Mouse (Mus musculus): ENCODE measurements at regions not wholly inside any gene's neighbourhood (a gene's known extent, or its start where the extent isn't known, plus 50 kb on each side); places are given as distances from the start of the nearest gene placed in this dataset.
A peak's percentile ranks its signal among the peaks of the same experiment; 100 is the strongest.

- 22% methylated on average over 2 of the region's 2 CpGs for WGBS
- Histone ChIP-seq H3K27me3 (no peaks in the 10 kb centered on the region), H3K9ac (no peak overlapping the region), H3K27ac (replicated peaks) (no peak overlapping the region; the same call in 1 of the 2 replicates), H3K9me3 (replicated peaks) (no peaks in the 10 kb centered on the region), H3K4me2 (replicated peaks) (no peak overlapping the region), H3K36me3 (no peaks in the 10 kb centered on the region), H3K4me3 (replicated peaks) (no peak overlapping the region), H3K4me1 (peaks cover 4% of the 10 kb centered on the region; the same call in 1 of the 2 replicates)
- no peak for ATAC-seq (ENCODE audit: insufficient number of reproducible peaks, low FRiP score, low TSS enrichment, low read depth)
Observed at GRCm38 (mm10) chr16:77268926-77269325, 255.4 kb downstream of the Usp25 start.

- Histone ChIP-seq H3K4me1 (peaks cover 4% of the 10 kb centered on the region; the same call in 1 of the 2 replicates), H3K27ac (replicated peaks) (no peak overlapping the region), H3K4me3 (replicated peaks) (no peak overlapping the region), H3K4me2 (replicated peaks) (no peak overlapping the region), H3K36me3 (no peaks in the 10 kb centered on the region), H3K9ac (no peak overlapping the region), H3K27me3 (no peaks in the 10 kb centered on the region), H3K9me3 (replicated peaks) (no peaks in the 10 kb centered on the region)
- no peak for ATAC-seq (ENCODE audit: insufficient number of reproducible peaks, low FRiP score, low TSS enrichment, low read depth)
Observed at GRCm38 (mm10) chr16:77267679-77268078, 254.2 kb downstream of the Usp25 start.

DNA sequence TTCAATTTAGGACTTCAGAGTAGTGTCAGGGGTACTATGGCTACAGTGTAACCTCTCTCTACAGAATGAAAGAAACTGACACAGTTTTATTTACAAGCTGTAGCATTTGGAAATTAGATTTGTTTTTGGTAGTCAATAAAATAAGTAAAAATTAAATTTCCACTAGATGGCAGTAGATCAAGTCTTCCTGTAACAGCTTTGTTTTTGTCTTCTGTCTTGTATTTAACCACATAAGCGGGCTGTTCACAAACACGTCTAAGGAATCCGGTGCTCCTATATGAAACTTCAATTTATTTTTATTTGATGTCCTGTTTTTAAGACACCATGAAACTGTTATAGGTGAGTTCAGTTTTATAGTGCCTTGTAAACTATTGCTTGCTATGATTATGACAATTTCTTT, 238.8 kb downstream of the Usp25 start:
- ATAC-seq (ENCODE audit: insufficient number of reproducible peaks, low FRiP score, low TSS enrichment, low read depth) = no peak
- Histone ChIP-seq H3K4me3 (replicated peaks) (no peak overlapping the region), H3K27me3 (no peaks in the 10 kb centered on the region), H3K9ac (no peak overlapping the region), H3K4me1 (no peaks in the 10 kb centered on the region), H3K36me3 (no peaks in the 10 kb centered on the region), H3K4me2 (replicated peaks) (no peak overlapping the region), H3K27ac (replicated peaks) (no peak overlapping the region), H3K9me3 (replicated peaks) (no peaks in the 10 kb centered on the region)
- 23% methylated on average over 3 of the region's 3 CpGs for WGBS

DNA sequence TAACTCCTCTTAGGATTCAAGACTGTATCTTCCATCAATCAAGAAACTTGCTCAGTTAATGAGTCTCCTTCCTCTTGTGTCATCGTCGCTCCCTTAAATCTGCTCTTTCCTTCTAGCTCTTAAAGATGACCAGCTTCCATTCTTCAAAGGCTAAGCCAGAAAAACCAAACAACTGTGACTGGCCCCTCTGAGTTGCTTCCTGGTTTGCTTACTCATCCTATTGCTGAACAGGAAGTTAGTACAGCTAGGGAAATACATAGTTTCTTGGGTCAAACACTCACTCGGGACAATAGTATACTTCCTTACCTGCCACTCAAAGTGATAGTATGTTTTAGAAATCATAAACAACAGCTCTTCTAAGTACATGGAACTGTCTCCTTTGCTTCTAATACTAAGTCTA, 237.9 kb downstream of the Usp25 start:
- ATAC-seq (ENCODE audit: insufficient number of reproducible peaks, low FRiP score, low TSS enrichment, low read depth) = no peak
- Histone ChIP-seq H3K27me3 (no peaks in the 10 kb centered on the region), H3K4me1 (no peaks in the 10 kb centered on the region), H3K36me3 (no peaks in the 10 kb centered on the region), H3K9ac (no peak overlapping the region), H3K9me3 (replicated peaks) (no peaks in the 10 kb centered on the region), H3K27ac (replicated peaks) (no peak overlapping the region), H3K4me3 (replicated peaks) (no peak overlapping the region), H3K4me2 (replicated peaks) (no peak overlapping the region)
- 66% methylated on average over 3 of the region's 3 CpGs for WGBS

GRCm38 (mm10) chr16:77240876-77241275, 227.4 kb downstream of the Usp25 start:
- 83% methylated on average over 6 of the region's 6 CpGs for whole genome bisulfite sequencing
- Histone ChIP-seq H3K4me2 (replicated peaks) (no peak overlapping the region), H3K9me3 (replicated peaks) (no peaks in the 10 kb centered on the region), H3K4me1 (peaks cover 9% of the 10 kb centered on the region), H3K4me3 (replicated peaks) (no peak overlapping the region), H3K27me3 (no peaks in the 10 kb centered on the region), H3K36me3 (no peaks in the 10 kb centered on the region), H3K27ac (replicated peaks) (no peak overlapping the region), H3K9ac (no peak overlapping the region)
- no peak for ATAC-seq (ENCODE audit: insufficient number of reproducible peaks, low FRiP score, low TSS enrichment, low read depth)

- H3K4me3 ChIP-seq (replicated peaks) = no peak overlapping the region
- no peak overlapping the region for H3K9ac ChIP-seq
- peak overlapping the region; percentile 56 for H3K27ac ChIP-seq (replicated peaks)
- no peaks in the 10 kb centered on the region for H3K27me3 ChIP-seq
- H3K9me3 ChIP-seq (replicated peaks) = no peaks in the 10 kb centered on the region
- H3K4me1 ChIP-seq = peaks cover 10% of the 10 kb centered on the region
- WGBS = 59% methylated on average over 9 of the region's 9 CpGs
- H3K36me3 ChIP-seq = no peaks in the 10 kb centered on the region
- peak overlapping the region; percentile 19 for H3K4me2 ChIP-seq (replicated peaks)
- ATAC-seq (ENCODE audit: insufficient number of reproducible peaks, low FRiP score, low TSS enrichment, low read depth) = no peak
Observed at GRCm38 (mm10) chr16:77239176-77239790, 225.8 kb downstream of the Usp25 start.

DNA sequence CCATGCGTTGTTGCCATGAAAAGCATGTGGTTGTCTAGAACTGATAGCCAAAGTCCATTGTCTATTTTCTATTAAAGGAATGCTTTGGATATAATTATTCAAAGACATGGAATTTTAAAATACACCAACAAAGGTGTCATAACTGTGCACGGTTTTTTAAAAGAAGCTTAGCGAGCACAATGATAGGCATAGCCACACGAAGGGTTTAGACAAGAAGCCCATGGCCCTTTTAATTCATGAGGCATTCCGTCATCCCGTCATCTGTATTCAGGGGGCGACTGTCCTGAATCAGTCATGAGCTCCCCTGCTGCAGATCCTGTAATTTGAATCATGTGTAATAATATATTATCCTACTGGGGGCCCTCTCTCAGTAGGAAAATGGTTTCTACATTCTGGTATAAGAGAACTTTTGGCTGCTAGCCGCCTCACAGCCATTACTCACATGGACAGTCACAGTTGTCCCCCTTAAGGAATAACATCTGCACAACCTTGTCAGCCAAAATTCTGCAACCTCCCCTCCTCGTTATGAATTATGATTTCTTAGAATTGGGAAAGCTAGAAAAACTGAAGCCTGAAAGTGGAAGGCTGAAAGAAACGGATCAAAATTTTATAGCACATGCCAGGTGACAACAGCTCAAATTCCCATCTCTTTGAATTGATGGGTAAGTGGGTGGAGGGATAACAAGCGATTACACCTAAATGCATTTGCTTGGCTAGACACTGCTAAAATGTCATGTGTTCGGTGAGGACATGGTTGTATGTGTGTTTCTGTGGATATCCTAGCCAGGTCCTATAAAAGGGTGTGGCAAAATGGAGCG, 225.1 kb downstream of the Usp25 start:
- Histone ChIP-seq H3K4me2 (replicated peaks) (peak overlapping the region; percentile 19), H3K27me3 (no peaks in the 10 kb centered on the region), H3K36me3 (no peaks in the 10 kb centered on the region), H3K27ac (replicated peaks) (peak overlapping the region; percentile 83), H3K9me3 (replicated peaks) (no peaks in the 10 kb centered on the region), H3K4me3 (replicated peaks) (no peak overlapping the region; the same call in 1 of the 2 replicates), H3K9ac (no peak overlapping the region), H3K4me1 (peaks cover 10% of the 10 kb centered on the region)
- WGBS = 39% methylated on average over 13 of the region's 13 CpGs
- ATAC-seq (ENCODE audit: insufficient number of reproducible peaks, low FRiP score, low TSS enrichment, low read depth) = peak; percentile 60; the same call in 1 of the 2 replicates

DNA sequence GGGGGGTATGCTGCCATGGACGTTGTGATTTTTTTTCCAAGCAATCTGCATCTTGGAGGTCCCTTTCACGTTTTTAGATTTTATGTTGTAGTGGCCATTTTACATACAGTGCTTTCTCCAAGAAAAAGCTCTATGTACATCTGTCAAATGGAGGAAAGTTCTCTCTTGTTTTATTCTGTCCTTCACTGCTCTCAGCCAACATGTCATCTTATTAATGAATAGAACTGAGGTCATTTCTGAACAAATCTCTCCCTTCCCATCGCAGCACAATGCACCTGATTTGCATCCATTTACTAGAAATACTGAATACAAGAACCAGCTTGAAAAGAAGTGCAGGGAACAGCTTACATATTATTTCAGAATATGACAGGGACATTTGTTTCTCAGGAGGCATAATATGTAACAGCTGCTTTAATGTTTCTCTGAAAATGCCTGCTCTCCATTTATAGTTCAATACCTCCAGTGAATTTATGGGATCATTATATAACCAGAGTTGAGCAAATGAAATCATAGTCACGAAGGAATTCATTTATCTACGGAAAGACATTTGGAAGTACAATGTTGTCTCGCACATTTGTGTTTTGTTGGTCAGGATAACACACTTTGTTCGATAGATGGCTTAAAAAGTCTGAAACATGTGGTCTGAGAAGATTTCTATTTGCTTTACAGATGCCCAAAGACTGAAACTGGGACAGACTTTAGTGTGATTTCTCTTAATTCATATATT, 224.3 kb downstream of the Usp25 start:
- Histone ChIP-seq H3K9ac (no peak overlapping the region), H3K27me3 (no peaks in the 10 kb centered on the region), H3K4me2 (replicated peaks) (peak overlapping the region; percentile 52), H3K27ac (replicated peaks) (peak overlapping the region; percentile 83), H3K4me3 (replicated peaks) (peak overlapping the region; percentile 38), H3K36me3 (no peaks in the 10 kb centered on the region), H3K4me1 (peaks cover 10% of the 10 kb centered on the region), H3K9me3 (replicated peaks) (no peaks in the 10 kb centered on the region)
- no peak for ATAC-seq (ENCODE audit: insufficient number of reproducible peaks, low FRiP score, low TSS enrichment, low read depth)
- 53% methylated on average over 7 of the region's 7 CpGs for WGBS

- Histone ChIP-seq H3K9me3 (replicated peaks) (no peaks in the 10 kb centered on the region), H3K9ac (0 out of 2 replicates have a peak overlapping the region, but pooled peaks have one; percentile 13), H3K4me1 (peaks cover 10% of the 10 kb centered on the region), H3K27me3 (no peaks in the 10 kb centered on the region), H3K36me3 (no peaks in the 10 kb centered on the region), H3K4me3 (replicated peaks) (peak overlapping the region; percentile 38), H3K4me2 (replicated peaks) (peak overlapping the region; percentile 52), H3K27ac (replicated peaks) (peak overlapping the region; percentile 83)
- no peak for ATAC-seq (ENCODE audit: insufficient number of reproducible peaks, low FRiP score, low TSS enrichment, low read depth)
- 52% methylated on average over 2 of the region's 2 CpGs for WGBS
Observed at GRCm38 (mm10) chr16:77237272-77237603, 223.7 kb downstream of the Usp25 start.

GRCm38 (mm10) chr16:77236509-77237271, 223.2 kb downstream of the Usp25 start:
- peak overlapping the region; percentile 13; the same call in 1 of the 2 replicates for H3K9ac ChIP-seq
- H3K36me3 ChIP-seq = no peaks in the 10 kb centered on the region
- 7% methylated on average over 13 of the region's 13 CpGs for WGBS
- ATAC-seq (ENCODE audit: insufficient number of reproducible peaks, low FRiP score, low TSS enrichment, low read depth) = peak; percentile 69
- H3K4me1 ChIP-seq = peaks cover 10% of the 10 kb centered on the region
- peak overlapping the region; percentile 38 for H3K4me3 ChIP-seq (replicated peaks)
- peak overlapping the region; percentile 52 for H3K4me2 ChIP-seq (replicated peaks)
- H3K9me3 ChIP-seq (replicated peaks) = no peaks in the 10 kb centered on the region
- H3K27me3 ChIP-seq = no peaks in the 10 kb centered on the region
- peak overlapping the region; percentile 83 for H3K27ac ChIP-seq (replicated peaks)

- no peaks in the 10 kb centered on the region for H3K27me3 ChIP-seq
- H3K9me3 ChIP-seq (replicated peaks) = no peaks in the 10 kb centered on the region
- H3K27ac ChIP-seq (replicated peaks) = peak overlapping the region; percentile 28; the same call in 1 of the 2 replicates
- H3K36me3 ChIP-seq = no peaks in the 10 kb centered on the region
- peak overlapping the region; percentile 9 for H3K4me3 ChIP-seq (replicated peaks)
- no peak for ATAC-seq (ENCODE audit: insufficient number of reproducible peaks, low FRiP score, low TSS enrichment, low read depth)
- H3K4me1 ChIP-seq = peaks cover 10% of the 10 kb centered on the region
- WGBS = 24% methylated on average over 4 of the region's 4 CpGs
- H3K4me2 ChIP-seq (replicated peaks) = peak overlapping the region; percentile 52
- no peak overlapping the region for H3K9ac ChIP-seq
Observed at GRCm38 (mm10) chr16:77236021-77236420, 222.5 kb downstream of the Usp25 start.
